Mouse (Mus musculus) hematopoietic stem cell, adult 5-6 weeks (primary cell): ENCODE measurements around the gene Zc3h6. TPM values are rescaled to one million over a fixed set of nuclear protein-coding genes. Genes with fewer than 3 reads are reported as not detected.
"Not testable (repeated sequence)": the region's sequence is repeated elsewhere in the genome, so short reads cannot be mapped to it uniquely, and the experiment has no call there.

ENCODE experiments used
- ATAC-seq, 2 experiments: fragments of 125-278 bp in 1 of 2; replicated peaks in 1 of 2; 2 replicates each; pipeline ENCODE4 v1.8.0; 2016 to 2017; ENCODE audit warnings: inconsistent platforms in 2 of 2, mild to moderate bottlenecking in 2 of 2, moderate number of reproducible peaks in 2 of 2, low read depth in 1 of 2, moderate TSS enrichment in 1 of 2; ENCODE audit not compliant: low FRiP score in 2 of 2, poor library complexity in 2 of 2, severe bottlenecking in 2 of 2, insufficient read depth in 1 of 2, low TSS enrichment in 1 of 2
- total RNA-seq: library from RNA; stranded (forward); fragments of 172-1452, 232-1000 nt; gene quantifications from 2 replicates; pipeline ENCODE4 v1.2.3, GENCODE M21; 2017

Gene Zc3h6
- total RNA-seq, 1 experiment from 2014 or later = 6.8 TPM

DNA sequence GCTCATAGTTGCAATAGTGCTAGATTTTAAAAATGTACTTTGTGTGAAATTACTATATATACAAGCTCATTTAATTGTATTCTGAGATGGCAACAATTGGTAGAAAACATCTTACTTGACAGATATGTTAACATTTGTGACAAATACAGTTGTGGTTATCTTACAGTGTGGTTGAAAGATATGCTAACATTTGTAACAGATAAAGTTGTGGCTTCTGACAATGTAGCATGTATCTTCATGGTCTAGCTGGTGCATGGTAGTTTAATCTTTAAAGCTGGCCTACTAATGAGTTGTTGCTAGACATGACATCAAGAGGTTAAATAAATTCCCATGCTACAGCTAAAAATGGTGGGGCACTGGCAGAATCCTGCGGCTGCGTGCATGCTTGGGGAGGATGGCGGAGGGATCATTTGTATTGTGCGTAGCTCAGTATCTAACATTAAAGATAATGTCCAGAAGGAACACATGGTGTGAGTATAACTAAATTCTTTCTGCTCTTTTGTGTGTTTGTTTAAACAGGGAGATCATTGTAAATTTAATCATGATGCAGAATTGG, 39.1 kb downstream of the Zc3h6 start:
- ATAC-seq = no peak

DNA sequence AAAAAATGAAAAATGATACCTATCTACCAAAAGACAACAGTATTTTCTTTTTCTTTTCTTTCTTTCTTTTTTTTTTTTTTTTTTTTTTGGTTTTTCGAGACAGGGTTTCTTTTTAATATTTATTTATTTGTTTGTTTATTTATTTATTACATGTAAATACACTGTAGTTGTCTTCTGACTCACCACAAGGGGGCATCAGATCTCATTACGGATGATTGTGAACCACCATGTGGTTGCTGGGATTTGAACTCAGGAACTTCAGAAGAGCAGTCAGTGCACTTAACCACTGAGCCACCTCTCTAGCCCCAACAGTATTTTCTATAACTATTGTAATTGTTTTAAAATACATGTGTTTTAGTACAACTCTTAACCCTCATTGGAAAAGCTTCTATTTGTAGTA, 41.7 kb downstream of the Zc3h6 start:
- not testable (repeated sequence) for ATAC-seq

DNA sequence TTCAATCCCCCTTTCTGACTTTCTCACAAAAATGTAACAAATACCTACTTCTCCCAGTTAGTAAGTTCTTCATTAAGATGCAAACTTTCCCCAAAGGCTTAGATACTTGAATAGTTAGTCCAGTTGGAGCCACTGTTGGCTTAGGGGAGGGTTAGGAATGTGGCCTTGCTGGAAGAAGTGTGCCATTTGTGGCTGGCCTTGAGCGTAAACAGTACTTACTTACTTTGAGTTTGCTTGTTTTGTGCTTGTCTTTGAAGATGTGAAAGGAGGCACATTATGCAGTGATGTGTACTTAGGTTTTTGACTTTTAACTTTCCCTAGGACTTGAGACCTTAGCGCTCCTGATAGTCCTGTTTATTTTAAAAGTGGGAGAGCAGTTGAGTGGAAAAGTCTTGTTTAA, 52.9 kb downstream of the Zc3h6 start:
- ATAC-seq = no peak

- no peak for ATAC-seq
Observed at GRCm38 (mm10) chr2:129024820-129025219, 57.6 kb downstream of the Zc3h6 start.

DNA sequence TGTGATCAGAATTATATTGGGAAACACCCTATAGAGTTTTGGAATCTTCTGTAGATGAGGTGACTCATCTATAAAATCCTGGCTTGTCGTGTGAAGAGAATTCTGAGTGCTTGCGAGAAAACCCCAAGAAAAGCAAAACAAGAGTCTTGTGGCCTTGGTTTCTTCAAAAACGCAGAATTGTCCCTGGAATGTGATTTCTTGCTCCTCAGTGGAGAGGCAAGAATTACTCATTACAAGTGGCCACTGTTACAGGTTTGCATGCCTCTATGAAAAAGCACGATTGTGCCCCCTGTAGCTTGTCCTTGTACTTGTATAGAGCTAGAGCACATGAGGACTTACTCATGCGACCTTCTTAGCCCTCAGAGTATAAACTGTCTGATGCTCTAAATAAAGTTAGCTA, 68.2 kb downstream of the Zc3h6 start:
- no peak for ATAC-seq

GRCm38 (mm10) chr2:129038426-129038936, 71.3 kb downstream of the Zc3h6 start:
- no peak for ATAC-seq

GRCm38 (mm10) chr2:129038937-129039631, 71.9 kb downstream of the Zc3h6 start:
- ATAC-seq = peak in 1 of 2 experiments; percentile 33; a peak in 1 of 4 replicates

DNA sequence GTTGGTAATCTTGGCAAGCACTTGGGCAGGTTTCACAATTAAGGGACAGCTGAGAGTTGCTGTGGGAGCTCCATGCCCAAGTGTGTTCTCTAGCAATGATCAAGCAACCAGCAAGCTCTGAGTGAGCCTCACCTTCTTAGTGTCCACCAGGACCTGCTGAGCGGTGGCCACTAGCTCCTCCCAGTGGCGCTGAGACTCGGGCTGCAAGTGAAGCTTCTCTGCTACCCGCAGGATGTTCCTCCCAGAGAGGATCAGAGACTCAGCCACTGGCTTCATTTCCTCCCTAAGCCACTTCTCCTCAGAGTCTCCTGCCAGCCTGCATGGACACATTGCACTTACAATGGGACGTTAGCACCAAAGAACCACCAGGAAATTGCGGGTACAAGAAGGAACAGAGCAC, 73.4 kb downstream of the Zc3h6 start:
- ATAC-seq = peak; percentile 34 to 44; a peak in 3 of 4 replicates

- no peak for ATAC-seq
Observed at GRCm38 (mm10) chr2:129046172-129046845, 79.1 kb downstream of the Zc3h6 start.

DNA sequence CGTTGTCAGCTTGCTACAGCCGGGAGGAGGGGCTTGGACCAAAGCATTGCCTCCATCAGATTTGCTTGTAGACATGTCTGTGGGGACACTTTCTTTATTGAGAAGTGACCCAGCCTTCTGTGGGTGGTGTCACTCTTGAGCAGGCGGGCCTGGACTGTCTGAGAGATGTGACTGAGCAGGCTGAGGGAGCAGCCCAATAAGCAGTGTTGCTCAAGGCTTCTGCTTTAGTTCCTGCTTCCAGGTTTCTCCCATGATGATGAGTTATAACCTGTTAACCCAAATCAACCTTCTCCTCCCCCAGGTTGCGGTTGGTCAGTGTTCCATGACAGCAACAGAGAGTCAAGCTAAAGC, 79.6 kb downstream of the Zc3h6 start:
- ATAC-seq = no peak

GRCm38 (mm10) chr2:129047811-129048210, 80.6 kb downstream of the Zc3h6 start, which contains the start of gene Vinac1:
Gene Vinac1 (minus strand): TSS chr2:129048172.
- no peak for ATAC-seq

- ATAC-seq = no peak
Observed at GRCm38 (mm10) chr2:129052451-129052983, 85.3 kb downstream of the Zc3h6 start.

DNA sequence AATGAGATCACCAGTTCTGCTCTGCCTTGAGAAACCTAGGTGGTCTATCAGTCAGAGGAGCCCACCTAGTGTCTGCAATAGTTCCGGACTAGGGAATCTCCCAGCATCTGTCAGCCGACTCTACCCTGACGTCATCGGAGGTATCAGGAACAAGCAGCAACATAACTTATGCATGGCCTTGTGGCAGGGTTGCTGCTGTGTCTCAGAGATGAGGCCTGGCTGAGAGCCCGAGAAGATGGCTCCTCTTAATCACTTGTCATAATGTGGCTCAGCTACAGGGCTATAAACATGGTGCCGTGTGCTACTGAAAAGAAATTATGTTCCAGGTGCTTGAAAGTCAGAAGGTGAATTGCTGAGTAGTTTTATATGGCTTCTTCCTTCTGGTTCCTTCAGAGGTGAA, 88.5 kb downstream of the Zc3h6 start:
- ATAC-seq = no peak

DNA sequence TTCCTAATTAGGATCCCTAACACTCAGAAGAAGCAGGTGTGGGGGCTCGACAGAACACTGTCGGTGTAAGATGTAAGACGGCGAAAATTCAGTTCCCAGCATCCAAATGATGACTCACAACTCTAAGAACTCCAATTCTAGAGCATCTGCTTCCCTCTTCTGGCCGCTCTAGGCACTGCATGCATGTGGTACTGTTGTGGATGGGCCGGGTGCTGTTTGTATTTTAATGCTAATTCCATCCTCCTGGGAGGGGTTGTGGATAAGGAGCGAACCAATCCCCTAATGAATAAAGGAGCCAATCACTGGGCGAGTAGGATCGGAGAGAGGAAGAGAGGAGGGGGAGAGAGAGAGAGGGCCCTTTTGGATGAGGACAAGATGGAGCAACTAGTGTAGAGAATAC, 89.4 kb downstream of the Zc3h6 start:
- no peak for ATAC-seq

GRCm38 (mm10) chr2:129057256-129057655, 90.1 kb downstream of the Zc3h6 start:
- ATAC-seq = no peak

DNA sequence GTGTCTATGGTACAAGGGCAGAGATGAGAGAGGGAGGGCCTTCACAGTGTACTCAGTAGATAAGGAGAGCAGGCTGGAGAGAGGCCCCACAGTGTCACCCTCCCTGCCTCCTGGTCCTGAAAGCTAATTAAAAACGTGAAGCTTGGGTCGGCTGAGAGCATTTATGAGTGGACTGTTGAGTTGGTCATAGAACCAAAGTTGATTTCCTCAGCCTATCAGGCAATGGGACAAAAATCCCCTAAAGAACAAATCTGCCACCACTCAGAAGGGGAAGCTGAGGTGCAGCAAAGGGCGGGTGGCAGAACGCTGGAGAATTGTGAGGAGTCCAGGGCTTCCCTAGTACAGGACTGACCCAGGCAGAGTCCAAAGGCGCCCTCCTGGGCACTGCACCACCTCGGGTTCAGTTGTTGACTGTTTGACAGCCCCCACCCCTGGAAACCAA, 90.7 kb downstream of the Zc3h6 start:
- no peak for ATAC-seq

- no peak for ATAC-seq
Observed at GRCm38 (mm10) chr2:129061456-129062059, 94.4 kb downstream of the Zc3h6 start.
